29 mouse cellular contexts compared by ENCODE assay signal in genomic region chr7:142445324-142445723, GRCm38 (mm10). TPM values are rescaled to one million over a fixed set of nuclear protein-coding genes. Genes with fewer than 3 reads are reported as not detected.
A peak's percentile ranks its signal among the peaks of the same experiment; 100 is the strongest.
DNase-seq lines count a peak whose midpoint lies in the region; ATAC-seq and TF ChIP-seq lines count a peak whose summit lies in the region.
"Had no signal": no experiment of that assay in that cellular context is flagged by ENCODE, and none has a peak within 500 bp of the region (broad histone marks: within the 10 kb centered on the region; RNA-seq: fewer than 3 reads in every experiment).

No protein-coding gene starts in this region.

- WGBS in intestine, embryonic 14.5 days: 91% methylated on average over 6 of the region's 6 CpGs
- WGBS in intestine, postnatal 0 days: 92% methylated on average over 6 of the region's 6 CpGs
- WGBS in macrophage (ENCODE audit: missing documents): 98% methylated on average over 6 of the region's 6 CpGs

- no peak for DNase-seq in gastrocnemius, adult 2 months
- DNase-seq in gastrocnemius, adult 18-20 months (ENCODE audit: low spot score): no peak
- DNase-seq in intestine, embryonic 14.5 days (ENCODE audit: low spot score): peak; percentile 32
- DNase-seq in kidney, postnatal 14 days: no peak
- DNase-seq: adrenal gland, adult 8-10 months; adrenal gland, postnatal 25 days; cerebellum, adult 11-12 months; cerebellum, adult 8-10 months; cerebellum, postnatal 36 days; embryo, embryonic 11 days; gastrocnemius, postnatal 25 days; heart, adult 2 months; heart, postnatal 4 days had no signal

- H3K27ac ChIP-seq in gastrocnemius, adult 2 months: peak overlapping the region; percentile 98
- no peak overlapping the region for H3K27ac ChIP-seq in intestine, embryonic 14.5 days (ENCODE audit: low read depth)
- H3K27ac ChIP-seq in intestine, postnatal 0 days (ENCODE audit: low read depth, low read length): no peak overlapping the region
- H3K27ac ChIP-seq in macrophage: 0 out of 2 replicates have a peak overlapping the region, but pooled peaks have one; percentile 99
- H3K27ac ChIP-seq: forebrain, embryonic 10.5 days; forebrain, embryonic 13.5 days; heart, adult 2 months; hindbrain, embryonic 14.5 days; hindbrain, postnatal 0 days had no signal

- no peak overlapping the region for H3K4me2 ChIP-seq in intestine, embryonic 14.5 days (ENCODE audit: low read length)
- no peak overlapping the region for H3K4me2 ChIP-seq in intestine, postnatal 0 days (replicated peaks; ENCODE audit: low read depth)
- H3K4me2 ChIP-seq: forebrain, embryonic 13.5 days; heart, embryonic 11.5 days; hindbrain, embryonic 14.5 days had no signal

- H3K27me3 ChIP-seq in intestine, embryonic 14.5 days (replicated peaks; ENCODE audit: control insufficient read depth, insufficient read depth, low read length): no peaks in the 10 kb centered on the region
- no peaks in the 10 kb centered on the region for H3K27me3 ChIP-seq in intestine, postnatal 0 days (replicated peaks; ENCODE audit: control insufficient read depth, insufficient read depth, low read length)
- H3K27me3 ChIP-seq: forebrain, embryonic 13.5 days had no signal

- no peaks in the 10 kb centered on the region for H3K9me3 ChIP-seq in intestine, embryonic 14.5 days (ENCODE audit: control insufficient read depth, low read length)
- no peaks in the 10 kb centered on the region for H3K9me3 ChIP-seq in intestine, postnatal 0 days (ENCODE audit: control insufficient read depth)
- H3K9me3 ChIP-seq: forebrain, embryonic 10.5 days; forebrain, embryonic 13.5 days had no signal

- H3K4me1 ChIP-seq in intestine, embryonic 14.5 days (replicated peaks; ENCODE audit: control insufficient read depth, insufficient read depth, low read length): peaks cover 14% of the 10 kb centered on the region
- no peaks in the 10 kb centered on the region for H3K4me1 ChIP-seq in intestine, postnatal 0 days (replicated peaks; ENCODE audit: control insufficient read depth, insufficient read depth, low read length)
- H3K4me1 ChIP-seq: forebrain, embryonic 13.5 days had no signal

- TF ChIP-seq CTCF in gastrocnemius, adult 2 months (IDR thresholded peaks at IDR 0.05): no peak
- no peak for TF ChIP-seq CTCF in intestine, postnatal 0 days (IDR thresholded peaks at IDR 0.05; ENCODE audit: low read depth)

- H3K79me2 ChIP-seq in macrophage (ENCODE audit: inconsistent target): no peaks in the 10 kb centered on the region

- no peak for ATAC-seq in intestine, embryonic 14.5 days (replicated peaks; ENCODE audit: low FRiP score, low TSS enrichment, low read depth)
- ATAC-seq in intestine, postnatal 0 days: no peak
- ATAC-seq: activated CD4-positive, CD25-positive, alpha-beta regulatory T cell, adult 4 months; forebrain, embryonic 13.5 days; forebrain, embryonic 16.5 days; hindbrain, postnatal 0 days; inflammation-experienced regulatory T-cells, adult 6 months had no signal

- H3K4me3 ChIP-seq in gastrocnemius, adult 2 months: peak overlapping the region; percentile 82
- H3K4me3 ChIP-seq in intestine, embryonic 14.5 days (ENCODE audit: low read depth, low read length): no peak overlapping the region
- no peak overlapping the region for H3K4me3 ChIP-seq in intestine, postnatal 0 days (ENCODE audit: low read depth, low read length)
- no peak overlapping the region for H3K4me3 ChIP-seq in macrophage (ENCODE audit: inconsistent target)
- H3K4me3 ChIP-seq: forebrain, embryonic 10.5 days; forebrain, embryonic 13.5 days; heart, adult 2 months had no signal

- H3K36me3 ChIP-seq in intestine, embryonic 14.5 days (ENCODE audit: control insufficient read depth, insufficient read depth, low read length): no peaks in the 10 kb centered on the region
- H3K36me3 ChIP-seq in intestine, postnatal 0 days (ENCODE audit: control insufficient read depth, insufficient read depth): no peaks in the 10 kb centered on the region
- H3K36me3 ChIP-seq in macrophage (ENCODE audit: inconsistent target): no peaks in the 10 kb centered on the region
- H3K36me3 ChIP-seq: forebrain, embryonic 10.5 days had no signal

- intact Hi-C loops in gastrocnemius, adult 2 months (cut with DNase I): no loop called here

- no peak overlapping the region for H3K9ac ChIP-seq in intestine, embryonic 14.5 days (ENCODE audit: low read length)
- H3K9ac ChIP-seq in intestine, postnatal 0 days (ENCODE audit: low read depth, low read length): no peak overlapping the region
- H3K9ac ChIP-seq: forebrain, embryonic 13.5 days; hindbrain, embryonic 14.5 days had no signal

RNA-seq across cellular contexts. Expression of gene Tnni2, which starts 3.7 kb away (rescaled TPM):
- over 10,000 TPM; 15,929 to 19,962 TPM for total RNA-seq in gastrocnemius, adult 2 months (2021)
- over 10,000 TPM; 19,257 to 20,060 TPM for total RNA-seq in gastrocnemius, adult 18-20 months (2021)
- polyA plus RNA-seq in intestine, embryonic 14.5 days (2014; fragmentation: Nextera tagmentation; extraction: Ambion mirVana): 1.7 and 3.2 TPM in 2 replicates
- 1.9 and 2.4 TPM in 2 replicates for polyA plus RNA-seq in intestine, postnatal 0 days (2015; fragmentation: Nextera tagmentation; extraction: Ambion mirVana)
- total RNA-seq in macrophage (2018; cell fraction: chromatin; rRNA removed): 10 to 100 TPM in 24 of 26 experiments, 1 to 10 TPM in 2; 3.2 to 37.4 (median 23.0) TPM
- 10 to 100 TPM in 15 of 26 experiments, 1 to 10 TPM in 11; 6.3 to 23.8 (median 11.0) TPM for total RNA-seq in macrophage (2018; cell fraction: cytosol; rRNA removed)
- 10 to 100 TPM in 19 of 26 experiments, 1 to 10 TPM in 7; 5.5 to 26.3 (median 13.7) TPM for total RNA-seq in macrophage (2018; cell fraction: nucleus; rRNA removed)
- polyA plus RNA-seq in macrophage (2018): 13.4 to 20.6 TPM (median 18.0 TPM) in 3 replicates
- total RNA-seq: adrenal gland, postnatal 25 days had no signal
- polyA plus RNA-seq: activated CD4-positive, CD25-positive, alpha-beta regulatory T cell, adult 4 months; forebrain, embryonic 16.5 days; inflammation-experienced regulatory T-cells, adult 6 months had no signal

RNA-seq across cellular contexts. Expression of gene Syt8, which starts 10.7 kb away (rescaled TPM):
- total RNA-seq in gastrocnemius, adult 2 months (2021): not detected
- not detected for total RNA-seq in gastrocnemius, adult 18-20 months (2021)
- polyA plus RNA-seq in intestine, embryonic 14.5 days (2014; fragmentation: Nextera tagmentation; extraction: Ambion mirVana): 1.6 and 3.8 TPM in 2 replicates
- 0.60 and 1.3 TPM in 2 replicates for polyA plus RNA-seq in intestine, postnatal 0 days (2015; fragmentation: Nextera tagmentation; extraction: Ambion mirVana)
- 100 to 1,000 TPM in 25 of 26 experiments, 10 to 100 TPM in 1; 60.8 to 211 (median 144) TPM for total RNA-seq in macrophage (2018; cell fraction: chromatin; rRNA removed)
- 1 to 10 TPM in 19 of 26 experiments, under 1 TPM in 7; 0.41 to 8.6 (median 1.5) TPM for total RNA-seq in macrophage (2018; cell fraction: cytosol; rRNA removed)
- 100 to 1,000 TPM in 6 of 26 experiments, 10 to 100 TPM in 20; 48.3 to 120 (median 78.4) TPM for total RNA-seq in macrophage (2018; cell fraction: nucleus; rRNA removed)
- 3.2 to 10.3 TPM (median 4.8 TPM) in 3 replicates for polyA plus RNA-seq in macrophage (2018)
- total RNA-seq: adrenal gland, postnatal 25 days; gastrocnemius, adult 8-10 months; gastrocnemius, postnatal 25 days; heart, adult 2 months; heart, postnatal 4 days; hindbrain, postnatal 0 days had no signal
- polyA plus RNA-seq: activated CD4-positive, CD25-positive, alpha-beta regulatory T cell, adult 4 months; cortical plate, adult 2 months; embryonic facial prominence, embryonic 11.5 days; forebrain, embryonic 10.5 days; forebrain, embryonic 13.5 days; forebrain, embryonic 16.5 days; heart, adult 2 months; heart, embryonic 14.5 days; heart, postnatal 0 days; hindbrain, embryonic 11.5 days; hindbrain, embryonic 14.5 days; hindbrain, postnatal 0 days; inflammation-experienced regulatory T-cells, adult 6 months had no signal

RNA-seq across cellular contexts. Expression of gene Lsp1, which starts 15.3 kb away (rescaled TPM):
- total RNA-seq in gastrocnemius, adult 2 months (2021): 10 to 100 TPM; 25.8 to 47.3 TPM
- total RNA-seq in gastrocnemius, adult 18-20 months (2021): 10 to 100 TPM; 30.3 to 38.4 TPM
- polyA plus RNA-seq in intestine, embryonic 14.5 days (2014; fragmentation: Nextera tagmentation; extraction: Ambion mirVana): 145 and 153 TPM in 2 replicates
- polyA plus RNA-seq in intestine, postnatal 0 days (2015; fragmentation: Nextera tagmentation; extraction: Ambion mirVana): 55.2 and 61.8 TPM in 2 replicates
- total RNA-seq in macrophage (2018; cell fraction: chromatin; rRNA removed): 10 to 100 TPM in 24 of 26 experiments, 1 to 10 TPM in 2; 7.9 to 51.4 (median 34.9) TPM
- 100 to 1,000 TPM in 12 of 26 experiments, 10 to 100 TPM in 14; 29.4 to 203 (median 91.2) TPM for total RNA-seq in macrophage (2018; cell fraction: cytosol; rRNA removed)
- total RNA-seq in macrophage (2018; cell fraction: nucleus; rRNA removed): 100 to 1,000 TPM in 2 of 26 experiments, 10 to 100 TPM in 24; 17.9 to 115 (median 43.2) TPM
- polyA plus RNA-seq in macrophage (2018): 30.8 to 130 TPM (median 114 TPM) in 3 replicates

RNA-seq across cellular contexts. Expression of gene Tnnt3, which starts 53.3 kb away (rescaled TPM):
- total RNA-seq in gastrocnemius, adult 2 months (2021): over 10,000 TPM; 28,899 to 38,022 TPM
- total RNA-seq in gastrocnemius, adult 18-20 months (2021): over 10,000 TPM; 35,269 to 35,976 TPM
- 1.5 and 2.4 TPM in 2 replicates for polyA plus RNA-seq in intestine, embryonic 14.5 days (2014; fragmentation: Nextera tagmentation; extraction: Ambion mirVana)
- 3.0 TPM in 2 replicates for polyA plus RNA-seq in intestine, postnatal 0 days (2015; fragmentation: Nextera tagmentation; extraction: Ambion mirVana)
- total RNA-seq in macrophage (2018; cell fraction: chromatin; rRNA removed): 10 to 100 TPM in 4 of 26 experiments, 1 to 10 TPM in 20, under 1 TPM in 1, not detected in 1; 0.88 to 12.2 (median 3.9) TPM
- total RNA-seq in macrophage (2018; cell fraction: cytosol; rRNA removed): under 1 TPM in 12 of 26 experiments, not detected in 14; 0.15 to 0.80 (median 0.35) TPM
- total RNA-seq in macrophage (2018; cell fraction: nucleus; rRNA removed): 1 to 10 TPM in 21 of 26 experiments, not detected in 5; 1.1 to 9.3 (median 2.8) TPM
- 0.75 TPM in 1 of 3 replicates, not detected in the others for polyA plus RNA-seq in macrophage (2018)
- total RNA-seq: adrenal gland, postnatal 25 days had no signal

RNA-seq across cellular contexts. Expression of gene Ctsd, which starts 57.5 kb away (rescaled TPM):
- total RNA-seq in gastrocnemius, adult 2 months (2021): 100 to 1,000 TPM; 411 to 467 TPM
- 100 to 1,000 TPM; 445 to 450 TPM for total RNA-seq in gastrocnemius, adult 18-20 months (2021)
- 245 and 248 TPM in 2 replicates for polyA plus RNA-seq in intestine, embryonic 14.5 days (2014; fragmentation: Nextera tagmentation; extraction: Ambion mirVana)
- 479 and 496 TPM in 2 replicates for polyA plus RNA-seq in intestine, postnatal 0 days (2015; fragmentation: Nextera tagmentation; extraction: Ambion mirVana)
- 1,000 to 10,000 TPM in 10 of 26 experiments, 100 to 1,000 TPM in 16; 173 to 1,536 (median 811) TPM for total RNA-seq in macrophage (2018; cell fraction: chromatin; rRNA removed)
- over 10,000 TPM in 18 of 26 experiments, 1,000 to 10,000 TPM in 8; 7,525 to 19,600 (median 11,156) TPM for total RNA-seq in macrophage (2018; cell fraction: cytosol; rRNA removed)
- total RNA-seq in macrophage (2018; cell fraction: nucleus; rRNA removed): over 10,000 TPM in 1 of 26 experiments, 1,000 to 10,000 TPM in 25; 1,185 to 10,670 (median 7,045) TPM
- polyA plus RNA-seq in macrophage (2018): 15,815 to 17,787 TPM (median 16,857 TPM) in 3 replicates

Comparison
In these comparisons a context has a peak if more than half of its experiments do, and no peak if none do; other contexts are left out.
1. H3K27ac ChIP-seq: peak in gastrocnemius, adult 2 months (single experiment) and macrophage (single experiment); none in intestine, embryonic 14.5 days (single experiment) and intestine, postnatal 0 days (single experiment).